Mouse (Mus musculus): ENCODE measurements around the gene Ptpn6.

Gene Ptpn6

GRCm38 (mm10) chr6:124738511-124739023, at the start of gene Ptpn6:
Gene Ptpn6 (minus strand): TSS chr6:124738714.
- DNase-seq (ENCODE audit: low spot score in 2 of 2): no peak

GRCm38 (mm10) chr6:124787722-124788121, 49.2 kb upstream of the Ptpn6 start:
- no peak for DNase-seq (ENCODE audit: low spot score in 2 of 2)

- no peak for DNase-seq (ENCODE audit: low spot score in 2 of 2)
These were observed 48.4 kb upstream of the Ptpn6 start for GRCm38 (mm10) chr6:124786756-124787420.

GRCm38 (mm10) chr6:124782436-124782835, 43.9 kb upstream of the Ptpn6 start:
- DNase-seq (ENCODE audit: low spot score in 2 of 2): peak in 1 of 2 experiments; percentile 16

- DNase-seq (ENCODE audit: low spot score in 2 of 2): no peak
These were observed 42.4 kb upstream of the Ptpn6 start for GRCm38 (mm10) chr6:124780917-124781316.

GRCm38 (mm10) chr6:124779984-124780416, 41.5 kb upstream of the Ptpn6 start:
- DNase-seq (ENCODE audit: low spot score in 2 of 2): no peak

GRCm38 (mm10) chr6:124779222-124779983, 40.9 kb upstream of the Ptpn6 start, which contains the start of gene Lrrc23:
Gene Lrrc23 (minus strand): TSS chr6:124779727.
- DNase-seq (ENCODE audit: low spot score in 2 of 2): peak in 1 of 2 experiments; percentile 16

- DNase-seq (ENCODE audit: low spot score in 2 of 2): no peak
These were observed 32.0 kb upstream of the Ptpn6 start for GRCm38 (mm10) chr6:124770511-124770910.

- no peak for DNase-seq (ENCODE audit: low spot score in 2 of 2)
These were observed 31.5 kb upstream of the Ptpn6 start for GRCm38 (mm10) chr6:124770013-124770412.

- DNase-seq (ENCODE audit: low spot score in 2 of 2): no peak
These were observed 30.7 kb upstream of the Ptpn6 start, which contains the start of gene Eno2 for GRCm38 (mm10) chr6:124769101-124769765. Gene Eno2 (minus strand): TSS chr6:124769673.

GRCm38 (mm10) chr6:124768704-124769044, 30.2 kb upstream of the Ptpn6 start:
- DNase-seq (ENCODE audit: low spot score in 2 of 2): no peak

- no peak for DNase-seq (ENCODE audit: low spot score in 2 of 2)
These were observed 29.6 kb upstream of the Ptpn6 start for GRCm38 (mm10) chr6:124767920-124768703.

- DNase-seq (ENCODE audit: low spot score in 2 of 2): no peak
These were observed 29.0 kb upstream of the Ptpn6 start for GRCm38 (mm10) chr6:124767536-124767919.

- DNase-seq (ENCODE audit: low spot score in 2 of 2): no peak
These were observed 27.4 kb upstream of the Ptpn6 start for GRCm38 (mm10) chr6:124765951-124766350.

GRCm38 (mm10) chr6:124759259-124759658, 20.7 kb upstream of the Ptpn6 start:
- peak; percentile 64 to 83 for DNase-seq (ENCODE audit: low spot score in 2 of 2)

- no peak for DNase-seq (ENCODE audit: low spot score in 2 of 2)
These were observed 20.3 kb upstream of the Ptpn6 start for GRCm38 (mm10) chr6:124758849-124759232.

- DNase-seq (ENCODE audit: low spot score in 2 of 2): no peak
These were observed 19.7 kb upstream of the Ptpn6 start for GRCm38 (mm10) chr6:124757909-124758848.

GRCm38 (mm10) chr6:124757351-124757880, 18.9 kb upstream of the Ptpn6 start:
- DNase-seq (ENCODE audit: low spot score in 2 of 2): no peak

- peak in 1 of 2 experiments; percentile 41 for DNase-seq (ENCODE audit: low spot score in 2 of 2)
These were observed 18.3 kb upstream of the Ptpn6 start for GRCm38 (mm10) chr6:124756652-124757350.

All from spleen, postnatal 14 days (tissue).